Mouse (Mus musculus) forebrain, embryonic 16.5 days (tissue): ENCODE data around the gene Fcgr1. TPM values are rescaled to one million over a fixed set of nuclear protein-coding genes. Genes with fewer than 3 reads are reported as not detected.
"Not testable (repeated sequence)": the region's sequence is repeated elsewhere in the genome, so short reads cannot be mapped to it uniquely, and the experiment has no call there.

ENCODE experiments used
- ATAC-seq: fragments of 200-750 bp; cut with Nextera tagmentation; 2 replicates; pipeline ENCODE4 v1.8.0; 2017; ENCODE audit warnings: mild to moderate bottlenecking, moderate library complexity
- H3K27ac ChIP-seq: fragments of 300-500 bp; sonication (generic); 2 replicates; pipeline ENCODE4 v1.5.1; 2014; ENCODE audit warnings: low read length, control low read depth
- H3K27me3 ChIP-seq: fragments of 300-500 bp; sonication (generic); replicated peaks from 2 replicates; pipeline ENCODE4 v1.6.1; 2014; ENCODE audit warnings: low read length; ENCODE audit not compliant: control insufficient read depth, insufficient read depth
- H3K36me3 ChIP-seq: fragments of 300-500 bp; sonication (generic); 2 replicates; pipeline ENCODE4 v1.6.1; 2014; ENCODE audit not compliant: control insufficient read depth, insufficient read depth
- H3K4me1 ChIP-seq: fragments of 300-500 bp; sonication (generic); replicated peaks from 2 replicates; pipeline ENCODE4 v1.6.1; 2014; ENCODE audit warnings: low read length; ENCODE audit not compliant: control insufficient read depth, insufficient read depth
- H3K4me2 ChIP-seq: fragments of 300-500 bp; sonication (generic); 2 replicates; pipeline ENCODE4 v1.6.1; 2014; ENCODE audit warnings: mild to moderate bottlenecking, low read length, control low read depth
- H3K4me3 ChIP-seq: fragments of 300-500 bp; sonication (generic); replicated peaks from 2 replicates; pipeline ENCODE4 v1.5.1; 2014; ENCODE audit warnings: mild to moderate bottlenecking, low read length, control low read depth
- H3K9ac ChIP-seq: fragments of 300-500 bp; sonication (generic); replicated peaks from 2 replicates; pipeline ENCODE4 v1.6.1; 2014; ENCODE audit warnings: low read depth, low read length, control low read depth
- H3K9me3 ChIP-seq: fragments of 300-500 bp; sonication (generic); 2 replicates; pipeline ENCODE4 v1.6.1; 2016; ENCODE audit warnings: low read length; ENCODE audit not compliant: control insufficient read depth
- WGBS: fragments of 180-500 bp; shearing (Covaris S2); extraction: QIAGEN DNeasy Blood & Tissue Kit; methylation state at CpG from one replicate; pipeline ENCODE4 v1.1.7; 2014; 5-methylcytosine and 5-hydroxymethylcytosine counted together
- polyA plus RNA-seq: library from polyadenylated mRNA; unstranded; fragments of >200 nt; fragmentation: Nextera tagmentation; extraction: Ambion mirVana; gene quantifications from 2 replicates; pipeline ENCODE4 v1.2.1, GENCODE M21; 2015

Gene Fcgr1
- 0.92 and 0.99 TPM in 2 replicates for polyA plus RNA-seq

GRCm38 (mm10) chr3:96293787-96294186, at the start of gene Fcgr1:
TSS of gene Fcgr1 (minus strand) at chr3:96293969.
- ATAC-seq: no peak
- H3K4me2 ChIP-seq: no peak within 1 kb of the TSS
- H3K9ac ChIP-seq: no peak within 1 kb of the TSS
- no peak within 1 kb of the TSS for H3K27ac ChIP-seq
- no peak within 1 kb of the TSS for H3K4me3 ChIP-seq
- no peaks in the 10 kb centered on the region for H3K9me3 ChIP-seq
- H3K27me3 ChIP-seq: no peaks in the 10 kb centered on the region
- H3K4me1 ChIP-seq: no peaks in the 10 kb centered on the region
- WGBS: 79% methylated on average over 4 of the region's 4 CpGs
- H3K36me3 ChIP-seq: no peaks in the 10 kb centered on the region

GRCm38 (mm10) chr3:96342652-96343051, 48.9 kb upstream of the Fcgr1 start:
- ATAC-seq: not testable (repeated sequence)
- peaks cover 40% of the 10 kb centered on the region for H3K27me3 ChIP-seq

GRCm38 (mm10) chr3:96342100-96342499, 48.3 kb upstream of the Fcgr1 start:
- 49% methylated on average over 3 of the region's 3 CpGs for WGBS
- H3K4me2 ChIP-seq, H3K27ac ChIP-seq, ATAC-seq, H3K36me3 ChIP-seq, H3K4me3 ChIP-seq, H3K4me1 ChIP-seq, H3K9me3 ChIP-seq, H3K9ac ChIP-seq: not testable (repeated sequence)
- H3K27me3 ChIP-seq: peaks cover 46% of the 10 kb centered on the region

More at GRCm38 (mm10) chr3:96342652-96343051, 48.9 kb upstream of the Fcgr1 start:
- H3K4me3 ChIP-seq, H3K4me1 ChIP-seq, H3K27ac ChIP-seq, H3K36me3 ChIP-seq, H3K9ac ChIP-seq, H3K4me2 ChIP-seq, H3K9me3 ChIP-seq: not testable (repeated sequence)
- 55% methylated on average over 12 of the region's 13 CpGs for WGBS

- Histone ChIP-seq H3K9ac (no peak overlapping the region), H3K27me3 (peaks cover 58% of the 10 kb centered on the region), H3K36me3 (no peaks in the 10 kb centered on the region), H3K4me1 (no peaks in the 10 kb centered on the region), H3K4me3 (no peak overlapping the region), H3K9me3 (peaks cover 2% of the 10 kb centered on the region; the same call in 1 of the 2 replicates), H3K4me2 (no peak overlapping the region), H3K27ac (no peak overlapping the region)
- no peak for ATAC-seq
- 2% methylated on average over 24 of the region's 24 CpGs for WGBS
Measured at GRCm38 (mm10) chr3:96340611-96341312, 47.0 kb upstream of the Fcgr1 start.

GRCm38 (mm10) chr3:96338849-96339480, 45.2 kb upstream of the Fcgr1 start:
- Histone ChIP-seq H3K4me2 (no peak overlapping the region), H3K27ac (no peak overlapping the region), H3K4me1 (no peaks in the 10 kb centered on the region), H3K27me3 (peaks cover 57% of the 10 kb centered on the region), H3K9ac (no peak overlapping the region), H3K4me3 (no peak overlapping the region), H3K9me3 (peaks cover 2% of the 10 kb centered on the region; the same call in 1 of the 2 replicates), H3K36me3 (no peaks in the 10 kb centered on the region)
- 34% methylated on average over 16 of the region's 16 CpGs for WGBS
- no peak for ATAC-seq

GRCm38 (mm10) chr3:96338043-96338442, 44.3 kb upstream of the Fcgr1 start:
- no peak overlapping the region for H3K27ac ChIP-seq
- peaks cover 61% of the 10 kb centered on the region for H3K27me3 ChIP-seq
- WGBS: 94% methylated on average over 8 of the region's 8 CpGs
- peaks cover 2% of the 10 kb centered on the region; the same call in 1 of the 2 replicates for H3K9me3 ChIP-seq
- H3K36me3 ChIP-seq: no peaks in the 10 kb centered on the region
- no peak overlapping the region for H3K4me3 ChIP-seq
- no peak for ATAC-seq
- no peak overlapping the region for H3K4me2 ChIP-seq
- no peaks in the 10 kb centered on the region for H3K4me1 ChIP-seq
- no peak overlapping the region for H3K9ac ChIP-seq

GRCm38 (mm10) chr3:96337269-96337668, 43.5 kb upstream of the Fcgr1 start:
- Histone ChIP-seq H3K9me3 (peaks cover 2% of the 10 kb centered on the region; the same call in 1 of the 2 replicates), H3K4me2 (no peak overlapping the region), H3K4me1 (no peaks in the 10 kb centered on the region), H3K27me3 (peaks cover 64% of the 10 kb centered on the region), H3K36me3 (no peaks in the 10 kb centered on the region), H3K27ac (no peak overlapping the region), H3K4me3 (no peak overlapping the region), H3K9ac (no peak overlapping the region)
- 89% methylated on average over 6 of the region's 6 CpGs for WGBS
- no peak for ATAC-seq

- no peak overlapping the region for H3K4me3 ChIP-seq
- H3K27ac ChIP-seq: no peak overlapping the region
- no peak for ATAC-seq
- no peaks in the 10 kb centered on the region for H3K36me3 ChIP-seq
- 71% methylated on average over 1 of the region's 1 CpGs for WGBS
- no peak overlapping the region for H3K9ac ChIP-seq
- H3K4me1 ChIP-seq: no peaks in the 10 kb centered on the region
- peaks cover 2% of the 10 kb centered on the region; the same call in 1 of the 2 replicates for H3K9me3 ChIP-seq
- peaks cover 71% of the 10 kb centered on the region for H3K27me3 ChIP-seq
- no peak overlapping the region for H3K4me2 ChIP-seq
Measured at GRCm38 (mm10) chr3:96336636-96337035, 42.9 kb upstream of the Fcgr1 start.

- H3K9ac ChIP-seq: no peak overlapping the region
- H3K27me3 ChIP-seq: peaks cover 75% of the 10 kb centered on the region
- ATAC-seq: no peak
- no peaks in the 10 kb centered on the region for H3K36me3 ChIP-seq
- no peak overlapping the region for H3K4me2 ChIP-seq
- 24% methylated on average over 7 of the region's 7 CpGs for WGBS
- no peaks in the 10 kb centered on the region for H3K4me1 ChIP-seq
- peaks cover 2% of the 10 kb centered on the region; the same call in 1 of the 2 replicates for H3K9me3 ChIP-seq
- H3K27ac ChIP-seq: no peak overlapping the region
- H3K4me3 ChIP-seq: no peak overlapping the region
Measured at GRCm38 (mm10) chr3:96335591-96335990, 41.8 kb upstream of the Fcgr1 start.
